Mouse (Mus musculus) forebrain, postnatal 0 days (tissue): ENCODE data around the gene 2010111I01Rik. TPM values are rescaled to one million over a fixed set of nuclear protein-coding genes. Genes with fewer than 3 reads are reported as not detected.

ENCODE experiments used
- ATAC-seq: fragments of 200-750 bp; cut with Nextera tagmentation; 2 replicates; pipeline ENCODE4 v1.8.0; 2017; ENCODE audit warnings: mild to moderate bottlenecking, moderate library complexity
- DNase-seq: peaks from one replicate; pipeline ENCODE4 v3.0.0-alpha.2; 2015
- H3K27ac ChIP-seq: fragments of 300-500 bp; sonication (generic); 2 replicates; pipeline ENCODE4 v1.5.1; 2014; ENCODE audit warnings: low read depth, mild to moderate bottlenecking, antibody characterized with exemption, low read length, moderate library complexity, mixed read lengths
- H3K27me3 ChIP-seq: fragments of 300-500 bp; sonication (generic); 2 replicates; pipeline ENCODE4 v1.6.1; 2014; ENCODE audit warnings: mild to moderate bottlenecking, low read length, mixed read lengths; ENCODE audit not compliant: insufficient read depth
- H3K36me3 ChIP-seq: fragments of 300-500 bp; sonication (generic); 2 replicates; pipeline ENCODE4 v1.6.1; 2014; ENCODE audit warnings: mild to moderate bottlenecking, moderate library complexity; ENCODE audit not compliant: insufficient read depth
- H3K4me1 ChIP-seq: fragments of 300-500 bp; sonication (generic); 2 replicates; pipeline ENCODE4 v1.6.1; 2014; ENCODE audit warnings: antibody characterized with exemption; ENCODE audit not compliant: insufficient read depth
- H3K4me2 ChIP-seq: fragments of 300-500 bp; sonication (generic); 2 replicates; pipeline ENCODE4 v1.6.1; 2014; ENCODE audit warnings: low read depth, mild to moderate bottlenecking, moderate library complexity
- H3K4me3 ChIP-seq: fragments of 300-500 bp; sonication (generic); 2 replicates; pipeline ENCODE4 v1.5.1; 2014; ENCODE audit warnings: low read depth, low read length, mixed read lengths
- H3K9ac ChIP-seq: fragments of 300-500 bp; sonication (generic); 2 replicates; pipeline ENCODE4 v1.6.1; 2014; ENCODE audit warnings: mild to moderate bottlenecking
- H3K9me3 ChIP-seq: fragments of 300-500 bp; sonication (generic); 2 replicates; pipeline ENCODE4 v1.6.1; 2016; ENCODE audit warnings: low read length
- CTCF ChIP-seq: sonication (generic); IDR thresholded peaks from 2 replicates; pipeline ENCODE4 v1.5.1; 2016; ENCODE audit warnings: antibody characterized with exemption, control low read depth, low read depth
- WGBS: fragments of 180-500 bp; shearing (Covaris S2); extraction: QIAGEN DNeasy Blood & Tissue Kit; methylation state at CpG from one replicate; pipeline ENCODE4 v1.1.7; 2014; 5-methylcytosine and 5-hydroxymethylcytosine counted together
- polyA plus RNA-seq: library from polyadenylated mRNA; unstranded; fragments of >200 nt; fragmentation: Nextera tagmentation; extraction: Ambion mirVana; gene quantifications from 2 replicates; pipeline ENCODE4 v1.2.1, GENCODE M21; 2015
- total RNA-seq: library from RNA; depleted of rRNA; stranded (reverse); fragments of >200 nt; gene quantifications from 2 replicates; pipeline ENCODE4 v1.2.3, GENCODE M21; 2014

2010111I01Rik gene
- total and polyA plus RNA-seq, 2 experiments from 2014 or later = 20.3 to 47.8 TPM

DNA sequence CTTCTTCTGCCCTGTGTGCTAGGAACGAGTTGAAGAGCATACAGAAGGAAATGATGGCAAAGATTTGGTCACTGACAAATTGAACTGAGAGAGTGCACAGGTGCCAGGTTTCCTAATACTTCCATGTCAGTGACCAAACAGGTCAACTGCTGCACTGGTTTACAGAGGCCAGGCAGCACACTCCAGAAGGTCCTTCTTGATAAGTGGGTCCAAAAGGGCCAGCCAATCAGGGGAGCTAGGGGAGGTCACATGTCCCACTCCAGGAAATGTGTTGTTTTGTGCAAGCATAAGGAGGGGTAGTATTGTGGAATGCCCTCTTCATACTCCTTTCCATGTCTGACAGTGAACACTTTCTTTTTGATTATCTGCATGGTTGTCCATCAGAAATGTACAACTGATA is 99.0 kb downstream of the 2010111I01Rik start:
- Histone ChIP-seq H3K4me2 (no peak overlapping the region), H3K9me3 (no peaks in the 10 kb centered on the region), H3K4me3 (no peak overlapping the region), H3K27ac (no peak overlapping the region), H3K27me3 (no peaks in the 10 kb centered on the region), H3K4me1 (no peaks in the 10 kb centered on the region), H3K36me3 (peaks cover 3% of the 10 kb centered on the region; the same call in 1 of the 2 replicates), H3K9ac (no peak overlapping the region)
- no peak for DNase-seq
- WGBS = 71% methylated on average over 1 of the region's 1 CpGs
- ATAC-seq = no peak
- TF ChIP-seq CTCF = no peak

DNA sequence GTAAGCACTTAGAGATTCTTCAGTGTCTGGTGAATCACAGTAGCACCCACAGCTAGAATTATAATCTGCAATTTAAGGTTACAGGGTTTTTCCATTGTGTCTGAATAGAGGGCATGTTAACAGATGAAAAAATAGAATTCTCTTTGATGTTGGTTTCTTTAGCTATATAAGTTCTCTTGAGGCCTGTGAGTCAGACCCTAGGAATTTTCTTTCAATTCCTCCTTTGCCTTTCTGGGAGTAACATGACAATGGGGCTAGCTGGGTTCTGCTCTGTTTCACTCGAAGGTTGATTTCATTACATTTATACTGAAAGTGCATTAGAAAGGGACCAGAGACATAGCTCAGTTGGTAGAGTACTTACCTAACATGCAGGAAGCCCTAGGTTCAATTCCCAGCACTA is 101.9 kb downstream of the 2010111I01Rik start:
- H3K9ac ChIP-seq = no peak overlapping the region
- H3K27me3 ChIP-seq = no peaks in the 10 kb centered on the region
- 69% methylated on average over 1 of the region's 1 CpGs for WGBS
- ATAC-seq = no peak
- H3K4me1 ChIP-seq = no peaks in the 10 kb centered on the region
- TF ChIP-seq CTCF = no peak
- peaks cover 3% of the 10 kb centered on the region; the same call in 1 of the 2 replicates for H3K36me3 ChIP-seq
- H3K4me3 ChIP-seq = no peak overlapping the region
- no peak overlapping the region for H3K27ac ChIP-seq
- H3K9me3 ChIP-seq = no peaks in the 10 kb centered on the region
- DNase-seq = no peak
- H3K4me2 ChIP-seq = no peak overlapping the region

DNA sequence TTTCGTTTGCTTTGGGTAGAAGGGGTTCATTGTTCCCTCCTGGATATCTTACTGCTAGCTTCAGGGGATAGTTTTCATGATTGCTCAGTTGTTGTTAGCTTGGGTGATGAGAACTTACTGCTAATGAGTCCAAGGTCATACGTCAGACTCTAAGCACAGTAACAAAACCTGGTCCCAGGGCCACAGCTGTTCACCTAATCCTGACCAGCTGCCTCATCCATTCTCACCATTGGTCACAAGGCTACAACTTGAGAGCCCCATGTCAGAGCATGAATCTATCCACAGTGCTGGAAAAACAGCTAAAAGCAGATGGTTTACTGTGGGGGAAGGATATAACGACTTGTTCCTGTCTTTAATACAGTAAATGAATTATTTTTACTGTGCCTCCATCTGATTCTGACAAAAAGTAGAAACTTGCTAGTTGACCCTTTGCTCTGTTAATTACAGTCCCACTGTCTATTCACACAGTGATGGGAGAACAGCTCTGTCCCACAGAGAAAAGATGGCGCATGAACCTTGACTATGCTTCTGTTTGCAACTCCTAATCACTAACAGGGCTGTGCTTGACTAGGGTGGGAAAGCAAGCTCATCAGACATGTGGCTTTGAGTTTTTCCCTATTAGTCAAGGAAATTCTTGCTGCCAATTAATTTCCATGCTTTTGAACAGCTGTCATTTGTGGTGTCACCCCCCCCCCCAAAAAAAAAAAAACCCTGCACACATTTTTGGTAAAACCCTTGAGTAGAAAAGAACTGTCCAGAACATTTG is 103.9 kb downstream of the 2010111I01Rik start:
- no peaks in the 10 kb centered on the region for H3K27me3 ChIP-seq
- WGBS = 82% methylated on average over 4 of the region's 4 CpGs
- DNase-seq (no peak), ATAC-seq (no peak)
- H3K9ac ChIP-seq = no peak overlapping the region
- no peak overlapping the region for H3K27ac ChIP-seq
- no peak for TF ChIP-seq CTCF
- H3K4me3 ChIP-seq = no peak overlapping the region
- H3K4me1 ChIP-seq = no peaks in the 10 kb centered on the region
- H3K36me3 ChIP-seq = peaks cover 3% of the 10 kb centered on the region; the same call in 1 of the 2 replicates
- no peak overlapping the region for H3K4me2 ChIP-seq
- H3K9me3 ChIP-seq = no peaks in the 10 kb centered on the region

DNA sequence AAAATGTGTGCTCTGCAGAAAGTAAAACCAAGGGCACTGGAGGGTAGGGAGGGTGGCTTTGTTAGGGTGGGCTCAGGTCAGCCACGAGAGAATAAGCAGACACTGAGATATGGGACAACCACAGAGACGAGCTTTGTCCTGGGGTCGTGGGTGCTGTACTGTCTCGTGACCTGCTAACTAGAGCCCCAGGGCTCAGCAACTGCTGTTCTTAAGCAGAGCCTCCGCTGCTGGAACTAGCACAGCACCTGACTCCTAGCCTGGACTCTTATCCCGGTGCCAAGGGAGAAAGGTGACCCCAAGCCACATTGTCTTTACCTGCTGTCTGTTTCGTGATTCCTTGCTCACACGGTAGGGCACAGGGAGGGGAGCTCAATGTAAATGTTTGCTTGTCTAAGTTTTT is 107.2 kb downstream of the 2010111I01Rik start:
- ATAC-seq = no peak
- H3K4me1 ChIP-seq = no peaks in the 10 kb centered on the region
- H3K4me2 ChIP-seq = no peak overlapping the region
- WGBS = 78% methylated on average over 8 of the region's 8 CpGs
- no peak overlapping the region for H3K9ac ChIP-seq
- no peak for DNase-seq
- no peaks in the 10 kb centered on the region for H3K9me3 ChIP-seq
- no peaks in the 10 kb centered on the region for H3K27me3 ChIP-seq
- peaks cover 3% of the 10 kb centered on the region; the same call in 1 of the 2 replicates for H3K36me3 ChIP-seq
- no peak overlapping the region for H3K27ac ChIP-seq
- H3K4me3 ChIP-seq = no peak overlapping the region
- no peak for TF ChIP-seq CTCF

DNA sequence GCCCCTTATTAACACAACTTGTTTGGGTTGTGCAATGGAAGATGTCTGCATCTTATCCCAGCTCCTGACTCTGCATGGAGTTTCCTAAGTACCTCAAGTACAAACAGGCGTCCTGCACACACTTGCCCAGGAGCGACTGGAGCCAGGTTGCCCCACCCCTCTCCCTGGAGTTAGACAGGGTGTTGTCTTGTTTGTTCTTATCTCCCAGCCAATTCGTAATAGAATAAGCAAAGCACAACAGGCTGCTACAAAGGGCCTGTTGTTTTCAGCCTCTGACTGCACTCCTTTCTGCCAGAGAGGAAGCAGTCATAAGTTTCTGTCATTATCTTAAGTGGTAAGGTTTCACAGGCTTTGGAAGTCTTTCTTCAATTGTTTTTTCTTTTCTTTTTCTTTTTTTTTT is 107.7 kb downstream of the 2010111I01Rik start:
- Histone ChIP-seq H3K36me3 (peaks cover 3% of the 10 kb centered on the region; the same call in 1 of the 2 replicates), H3K4me3 (no peak overlapping the region), H3K4me1 (no peaks in the 10 kb centered on the region), H3K27ac (no peak overlapping the region), H3K9ac (no peak overlapping the region), H3K27me3 (no peaks in the 10 kb centered on the region), H3K9me3 (no peaks in the 10 kb centered on the region), H3K4me2 (no peak overlapping the region)
- ATAC-seq (no peak), DNase-seq (no peak)
- no peak for TF ChIP-seq CTCF
- WGBS = 31% methylated on average over 3 of the region's 3 CpGs

DNA sequence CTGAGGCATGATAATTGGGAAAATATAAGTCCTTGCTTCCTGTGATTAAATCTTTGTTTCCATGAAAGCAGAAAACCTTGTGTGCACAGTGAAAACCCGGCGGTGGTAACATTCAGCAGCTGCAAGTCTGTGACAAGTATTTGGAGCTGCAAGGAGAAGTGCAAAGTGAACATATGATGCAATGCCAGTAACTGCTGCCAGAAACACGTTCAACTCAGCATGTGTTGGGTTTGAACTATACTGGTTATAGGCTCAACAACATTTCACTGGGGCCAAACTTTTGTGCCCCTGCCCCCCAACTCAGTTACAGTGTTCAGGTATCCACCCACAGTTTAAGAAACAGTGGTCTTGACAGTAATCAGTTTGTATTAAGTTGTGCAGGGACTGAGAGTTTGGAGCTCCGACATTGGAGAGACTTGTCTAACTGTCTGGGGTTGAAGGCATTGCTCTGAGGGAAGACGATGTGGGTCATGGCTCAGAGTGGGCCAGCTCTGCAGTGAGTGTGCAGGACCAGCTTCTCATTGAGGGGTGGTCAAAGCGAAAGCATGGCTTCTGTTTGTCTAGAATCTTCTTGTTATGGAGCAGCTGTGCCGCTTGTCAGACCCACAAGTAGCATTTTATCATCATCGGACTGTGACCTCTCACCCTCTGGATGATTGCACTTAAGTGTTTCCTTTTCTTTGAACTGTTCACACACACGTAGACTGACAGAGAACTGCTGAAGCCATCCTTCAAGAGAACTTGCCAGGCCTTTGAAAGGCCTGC is 109.4 kb downstream of the 2010111I01Rik start:
- H3K4me2 ChIP-seq = no peak overlapping the region
- H3K27ac ChIP-seq = no peak overlapping the region
- no peaks in the 10 kb centered on the region for H3K36me3 ChIP-seq
- H3K9ac ChIP-seq = no peak overlapping the region
- DNase-seq (peak; percentile 64), ATAC-seq (peak; percentile 93)
- no peak overlapping the region for H3K4me3 ChIP-seq
- WGBS = 59% methylated on average over 9 of the region's 9 CpGs
- H3K9me3 ChIP-seq = no peaks in the 10 kb centered on the region
- TF ChIP-seq CTCF = no peak
- no peaks in the 10 kb centered on the region for H3K4me1 ChIP-seq
- no peaks in the 10 kb centered on the region for H3K27me3 ChIP-seq

DNA sequence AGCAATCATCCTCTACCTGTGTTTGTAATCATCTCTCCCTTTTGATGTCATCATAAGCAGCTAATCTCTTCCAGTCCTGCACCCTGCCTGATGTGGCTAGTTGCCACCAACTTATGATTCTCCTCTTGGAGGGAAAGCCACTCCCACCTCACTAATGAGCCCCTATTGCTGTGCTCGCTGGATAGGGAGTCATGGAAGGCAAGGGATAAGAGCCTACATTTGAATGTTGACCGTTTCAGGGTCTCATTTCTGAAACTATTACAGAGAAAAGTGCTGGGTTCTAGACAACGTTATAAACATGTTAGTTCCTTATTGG is 109.9 kb downstream of the 2010111I01Rik start:
- Histone ChIP-seq H3K9ac (no peak overlapping the region), H3K27me3 (no peaks in the 10 kb centered on the region), H3K4me1 (no peaks in the 10 kb centered on the region), H3K36me3 (no peaks in the 10 kb centered on the region), H3K4me2 (no peak overlapping the region), H3K27ac (no peak overlapping the region), H3K9me3 (no peaks in the 10 kb centered on the region), H3K4me3 (no peak overlapping the region)
- no peak for TF ChIP-seq CTCF
- ATAC-seq (no peak), DNase-seq (no peak)
- 68% methylated on average over 3 of the region's 3 CpGs for WGBS
